Mouse (Mus musculus) stomach, postnatal 0 days (tissue): Measurements from ENCODE around the gene Gamt.

ENCODE experiments used
- CTCF ChIP-seq: IDR thresholded peaks from 2 replicates; pipeline ENCODE4 v1.5.1; 2016; ENCODE audit warnings: antibody characterized with exemption, low read depth, mild to moderate bottlenecking, moderate library complexity
- EP300 ChIP-seq: optimal IDR thresholded peaks from 2 replicates; pipeline ENCODE3; 2016; ENCODE audit warnings: antibody characterized with exemption

- peak; percentile 35 for TF ChIP-seq CTCF
- TF ChIP-seq EP300, result no peak
Observed at GRCm38 (mm10) chr10:80293325-80293724, 32.5 kb upstream of the Gamt start.
